Comparison of ENCODE assay signal across 10 mouse cellular contexts in genomic region chr4:114897853-114898252, GRCm38 (mm10). TPM values are rescaled to one million over a fixed set of nuclear protein-coding genes. Genes with fewer than 3 reads are reported as not detected.
DNase-seq lines count a peak whose midpoint lies in the region; ATAC-seq and TF ChIP-seq lines count a peak whose summit lies in the region.
"Had no signal": no experiment of that assay in that cellular context is flagged by ENCODE, and none has a peak within 500 bp of the region (broad histone marks: within the 10 kb centered on the region; RNA-seq: fewer than 3 reads in every experiment).

No protein-coding gene starts in this region.

- TF ChIP-seq EP300 in CH12.LX (IDR thresholded peaks at IDR 0.05; ENCODE audit: low read length) = no peak

- no peak overlapping the region for H3K27ac ChIP-seq in CH12.LX (ENCODE audit: insufficient read depth, low read depth)
- H3K27ac ChIP-seq in lung, embryonic 15.5 days = no peak overlapping the region
- H3K27ac ChIP-seq in forebrain, embryonic 15.5 days (replicated peaks) = no peak overlapping the region

- H3K27me3 ChIP-seq in CH12.LX (replicated peaks) = peaks cover 93% of the 10 kb centered on the region
- H3K27me3 ChIP-seq in lung, embryonic 15.5 days = peaks cover 70% of the 10 kb centered on the region
- peaks cover 72% of the 10 kb centered on the region for H3K27me3 ChIP-seq in forebrain, embryonic 15.5 days

- no peak overlapping the region for H3K4me2 ChIP-seq in CH12.LX (ENCODE audit: insufficient read depth, low read depth, poor library complexity, severe bottlenecking)
- H3K4me2 ChIP-seq in lung, embryonic 15.5 days = no peak overlapping the region
- H3K4me2 ChIP-seq in forebrain, embryonic 15.5 days (replicated peaks) = no peak overlapping the region

- H3K79me2 ChIP-seq in CH12.LX (replicated peaks; ENCODE audit: control insufficient read depth, extremely low read depth, insufficient read depth, poor library complexity, severe bottlenecking) = no peaks in the 10 kb centered on the region

- no peaks in the 10 kb centered on the region for H3K36me3 ChIP-seq in CH12.LX (replicated peaks in 1 of 2; ENCODE audit: control insufficient read depth in 1 of 2, insufficient read depth in 1 of 2, low read length in 1 of 2)
- H3K36me3 ChIP-seq in lung, embryonic 15.5 days = no peaks in the 10 kb centered on the region
- H3K36me3 ChIP-seq in forebrain, embryonic 15.5 days = no peaks in the 10 kb centered on the region

- DNase-seq in layer of hippocampus, postnatal 10 days (ENCODE audit: low spot score in 2 of 2) = peak; percentile 14 to 44
- DNase-seq in layer of hippocampus, adult 9-11 months = no peak
- no peak for DNase-seq in CH12.LX (ENCODE audit: extremely low read depth)
- DNase-seq in adrenal gland, postnatal 25 days = peak; percentile 45
- DNase-seq in right cerebral cortex, postnatal 25 days = no peak
- DNase-seq in c-Kit-positive CD71-positive TER-119-positive erythroid progenitor cells, embryonic 14.5 days (ENCODE audit: low spot score) = no peak

- ATAC-seq in lung, embryonic 15.5 days (ENCODE audit: borderline replicate concordance, extremely low read depth, low FRiP score, low TSS enrichment) = peak; percentile 33; the same call in 1 of the 2 replicates
- ATAC-seq in forebrain, embryonic 15.5 days (replicated peaks) = no peak

- no peaks in the 10 kb centered on the region for H3K4me1 ChIP-seq in CH12.LX (ENCODE audit: control insufficient read depth in 1 of 2, insufficient read depth in 2 of 2)
- H3K4me1 ChIP-seq in lung, embryonic 15.5 days = peaks cover 11% of the 10 kb centered on the region
- H3K4me1 ChIP-seq in forebrain, embryonic 15.5 days = peaks cover 4% of the 10 kb centered on the region

- TF ChIP-seq POLR2A in CH12.LX (IDR thresholded peaks at IDR 0.05; ENCODE audit: low read depth, low read length) = no peak

- dilution Hi-C loops in CH12.LX (cut with MboI; ENCODE audit: extremely low pct_ligation_motif_present, extremely low pct_unique_long_range_greater_than_20kb, low sequenced_read_pairs) = no loop called here

- H3K9me3 ChIP-seq in CH12.LX (replicated peaks; ENCODE audit: low read length) = no peaks in the 10 kb centered on the region
- no peaks in the 10 kb centered on the region for H3K9me3 ChIP-seq in lung, embryonic 15.5 days
- no peaks in the 10 kb centered on the region for H3K9me3 ChIP-seq in forebrain, embryonic 15.5 days

- H3K4me3 ChIP-seq in CH12.LX (replicated peaks in 1 of 3; ENCODE audit: low read depth in 2 of 3, low read length in 2 of 3, poor library complexity in 1 of 3) = no peak overlapping the region
- H3K4me3 ChIP-seq in lung, embryonic 15.5 days = no peak overlapping the region
- no peak overlapping the region for H3K4me3 ChIP-seq in forebrain, embryonic 15.5 days

- WGBS in lung, embryonic 15.5 days = 13% methylated on average over 4 of the region's 4 CpGs
- WGBS in forebrain, embryonic 15.5 days = 34% methylated on average over 4 of the region's 4 CpGs

- in situ Hi-C loops in CH12.LX (cut with MboI; ENCODE audit: low pct_ligation_motif_present, low pct_unique_long_range_greater_than_20kb, low sequenced_read_pairs) = no loop called here

- no peak overlapping the region for H3K9ac ChIP-seq in CH12.LX (ENCODE audit: insufficient read depth, low read depth)
- H3K9ac ChIP-seq in lung, embryonic 15.5 days = no peak overlapping the region
- no peak overlapping the region for H3K9ac ChIP-seq in forebrain, embryonic 15.5 days (replicated peaks)

- TF ChIP-seq RAD21 in CH12.LX (IDR thresholded peaks at IDR 0.05; ENCODE audit: low read depth, low read length) = peak; percentile 32

- TF ChIP-seq CTCF in CH12.LX (conservative IDR thresholded peaks at IDR 0.05 in 1 of 2, IDR thresholded peaks at IDR 0.05 in 1 of 2; ENCODE audit: low read depth in 2 of 2, low read length in 2 of 2) = peak in 1 of 2 experiments; percentile 58; a peak in 2 of 4 replicates

TF ChIP-seq in CH12.LX, 34 proteins besides CTCF, POLR2A, EP300 and RAD21:
- TF ChIP-seq SMC3 (IDR thresholded peaks at IDR 0.05; ENCODE audit: low read depth, low read length) (peak; percentile 48), USF1 (IDR thresholded peaks at IDR 0.05; ENCODE audit: low read depth, low read length) (no peak), KAT2A (IDR thresholded peaks at IDR 0.05; ENCODE audit: insufficient replicate concordance, low read length) (no peak), TCF12 (IDR thresholded peaks at IDR 0.05; ENCODE audit: low read depth, low read length) (no peak), NRF1 (IDR thresholded peaks at IDR 0.05; ENCODE audit: low read depth, low read length) (no peak)

RNA-seq across cellular contexts. Expression of gene Foxd2, which starts 10.8 kb away (rescaled TPM):
- total RNA-seq in layer of hippocampus, postnatal 10 days (2021) = under 1 TPM; 0.20 to 0.39 TPM
- total RNA-seq in CH12.LX (2012; rRNA removed) = 0.17 TPM in 2 replicates
- not detected in 2 replicates for total RNA-seq in CH12.LX (2014; rRNA removed)
- 0.14 and 0.19 TPM in 2 replicates for polyA plus RNA-seq in CH12.LX (2012; ENCODE audit: insufficient read length, low read depth)
- total RNA-seq in adrenal gland, postnatal 25 days (2021) = 1.1 and 1.6 TPM in 2 replicates
- polyA plus RNA-seq in lung, embryonic 15.5 days (2015; fragmentation: Nextera tagmentation; extraction: Ambion mirVana) = 0.15 and 0.20 TPM in 2 replicates
- 0.24 TPM in 2 replicates for polyA plus RNA-seq in forebrain, embryonic 15.5 days (2015; fragmentation: Nextera tagmentation; extraction: Ambion mirVana)
- polyA plus RNA-seq: heart, embryonic 16.5 days; stomach, embryonic 16.5 days had no signal

RNA-seq across cellular contexts. Expression of gene Foxe3, which starts 28.0 kb away (rescaled TPM):
- total RNA-seq in layer of hippocampus, postnatal 10 days (2021) = not detected
- not detected in 2 replicates for total RNA-seq in CH12.LX (2012; rRNA removed)
- total RNA-seq in CH12.LX (2014; rRNA removed) = not detected in 2 replicates
- not detected in 2 replicates for polyA plus RNA-seq in CH12.LX (2012; ENCODE audit: insufficient read length, low read depth)
- not detected in 2 replicates for total RNA-seq in adrenal gland, postnatal 25 days (2021)
- polyA plus RNA-seq in lung, embryonic 15.5 days (2015; fragmentation: Nextera tagmentation; extraction: Ambion mirVana) = not detected in 2 replicates
- polyA plus RNA-seq in forebrain, embryonic 15.5 days (2015; fragmentation: Nextera tagmentation; extraction: Ambion mirVana) = not detected in 2 replicates
- polyA plus RNA-seq: heart, embryonic 16.5 days; stomach, embryonic 16.5 days had no signal

Comparison
In these comparisons a context has a peak if more than half of its experiments do, and no peak if none do; other contexts are left out.
1. DNase-seq: peak in layer of hippocampus, postnatal 10 days (2 of 2) and adrenal gland, postnatal 25 days (single experiment); none in layer of hippocampus, adult 9-11 months (single experiment), CH12.LX (single experiment), right cerebral cortex, postnatal 25 days (single experiment) and c-Kit-positive CD71-positive TER-119-positive erythroid progenitor cells, embryonic 14.5 days (single experiment).